Mouse (Mus musculus): ENCODE data around the gene Lkaaear1.

Gene Lkaaear1

DNA sequence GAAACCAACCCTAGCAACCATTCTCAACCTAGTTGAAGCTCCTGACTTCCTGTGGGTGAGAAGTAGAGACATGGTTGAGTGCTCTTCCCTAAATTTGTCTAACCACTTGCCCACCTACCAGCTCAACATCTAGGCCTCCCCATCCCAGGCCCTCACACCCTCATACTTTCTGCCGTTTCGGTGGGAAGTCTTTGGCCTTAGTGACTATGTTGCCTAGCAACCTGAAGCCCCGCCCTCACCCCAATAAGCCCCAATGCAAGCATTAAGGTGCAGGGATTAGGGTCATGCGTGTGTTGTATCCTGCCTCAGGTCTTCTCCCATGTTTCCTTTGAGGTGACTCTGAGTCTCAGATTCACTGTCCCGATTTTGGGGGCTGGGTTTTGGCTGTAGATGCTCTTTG is at the start of gene Lkaaear1:
Lkaaear1 (minus strand) TSS at position 202 of the 400 bp plus-strand sequence.
- DNase-seq (ENCODE audit: low read depth, low spot score) = no peak

DNA sequence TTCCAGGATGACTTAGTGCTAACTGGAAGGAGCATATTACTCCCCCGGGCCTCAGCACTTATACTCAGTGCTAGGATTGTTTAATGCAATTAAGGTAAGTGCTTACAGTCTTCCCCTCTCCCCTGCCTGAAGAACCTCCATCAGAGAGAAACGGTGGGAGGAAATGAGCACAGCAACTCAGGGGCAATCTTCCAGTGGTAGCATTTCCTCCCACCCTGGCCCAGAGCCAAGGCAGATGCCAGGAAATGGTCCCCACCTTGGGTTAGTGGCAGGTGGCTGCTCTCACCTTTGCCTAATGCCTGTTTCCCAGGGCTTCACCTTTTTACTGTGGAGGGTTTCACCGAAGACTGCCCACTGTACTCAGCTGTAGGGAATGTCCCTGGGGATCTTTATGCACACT is 31.8 kb upstream of the Lkaaear1 start:
- DNase-seq (ENCODE audit: low read depth, low spot score) = no peak

DNA sequence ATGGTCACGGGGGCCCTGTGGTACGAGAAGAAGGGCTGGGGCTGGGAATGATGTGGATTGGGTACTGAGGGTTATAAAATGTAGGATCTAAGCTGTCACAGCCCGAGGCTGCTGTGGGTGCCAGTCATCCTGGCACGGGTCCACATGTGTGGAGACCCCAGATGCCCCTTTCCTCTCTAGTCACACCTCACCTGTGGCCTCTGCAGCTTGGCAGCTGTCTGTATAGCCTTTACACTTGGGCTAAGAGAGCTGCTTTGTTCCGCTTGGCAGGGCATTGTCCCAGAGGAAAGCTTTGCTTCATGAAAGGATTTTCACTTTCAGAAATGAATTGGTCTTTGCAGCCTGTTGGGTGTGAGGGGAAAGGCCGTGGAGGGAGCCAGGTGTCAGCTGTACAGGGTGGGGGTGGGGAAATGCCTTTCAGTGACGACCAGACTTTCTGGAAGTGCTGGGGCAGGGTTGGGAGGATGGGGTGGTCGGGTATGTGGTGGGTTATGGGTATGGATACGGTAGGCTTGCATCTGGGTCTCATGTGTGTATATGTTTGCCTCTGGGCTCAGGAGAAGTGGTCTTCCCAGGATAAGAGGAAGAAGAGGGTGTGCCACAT is 29.5 kb upstream of the Lkaaear1 start:
- no peak for DNase-seq (ENCODE audit: low read depth, low spot score)

DNA sequence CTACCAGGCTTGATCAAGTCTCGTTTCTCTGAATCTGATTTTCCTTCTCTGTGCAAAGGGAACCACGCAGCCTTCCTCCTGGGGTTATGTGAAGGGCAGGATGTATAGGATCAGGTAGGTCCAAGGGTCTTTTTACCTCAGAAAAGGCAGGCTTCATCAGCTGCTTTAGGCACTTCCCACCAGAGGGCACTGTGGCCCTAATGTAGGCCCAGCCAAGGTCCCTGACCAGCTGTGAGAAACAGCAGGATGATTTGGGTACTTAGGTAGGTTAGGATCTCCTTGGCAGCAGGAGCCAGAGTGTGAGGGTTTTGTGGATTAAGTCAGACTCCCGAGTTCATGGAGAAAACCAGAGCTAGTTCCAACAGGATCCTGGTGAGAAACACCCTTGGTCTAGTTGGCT is 24.0 kb upstream of the Lkaaear1 start:
- no peak for DNase-seq (ENCODE audit: low read depth, low spot score)

DNA sequence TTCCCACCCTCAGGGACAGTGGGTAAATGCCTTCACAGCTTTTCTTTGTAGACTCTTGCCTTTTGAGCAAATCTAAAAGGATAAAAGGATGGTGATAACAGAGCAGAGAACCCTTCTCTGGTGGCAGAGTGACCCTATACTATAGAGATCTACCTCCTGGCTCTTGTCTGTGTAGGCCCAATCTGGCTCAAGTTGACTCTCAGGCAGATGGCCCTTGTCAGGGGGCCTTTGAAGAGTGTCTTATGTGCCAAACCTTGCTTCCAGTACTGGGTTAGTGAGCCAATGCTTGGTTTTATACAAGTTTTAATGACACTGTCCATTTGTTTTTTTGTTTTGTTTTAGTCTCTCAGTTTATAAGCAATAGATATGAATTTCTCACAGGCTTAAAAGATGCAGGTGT is 23.0 kb upstream of the Lkaaear1 start:
- DNase-seq (ENCODE audit: low read depth, low spot score) = no peak

DNA sequence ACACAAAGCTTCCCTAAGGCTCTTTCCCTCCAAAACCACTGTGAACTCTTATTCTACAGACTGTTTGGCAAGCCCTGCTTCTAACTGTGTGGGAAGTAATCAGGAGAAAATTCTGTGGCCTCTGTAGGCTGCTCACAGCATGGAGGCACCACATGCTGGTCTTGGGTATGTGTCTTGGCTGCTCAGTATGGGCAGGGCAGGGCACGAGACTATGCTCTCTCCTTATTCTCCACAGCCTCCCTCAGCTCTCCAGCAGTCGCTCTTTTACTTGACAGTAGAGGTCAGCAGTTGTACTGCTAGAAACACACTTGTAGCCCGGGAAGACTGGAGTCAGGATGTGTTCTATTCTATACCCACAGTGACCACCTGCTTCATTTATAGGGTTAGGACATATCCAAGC is 21.8 kb upstream of the Lkaaear1 start:
- DNase-seq (ENCODE audit: low read depth, low spot score) = no peak

DNA sequence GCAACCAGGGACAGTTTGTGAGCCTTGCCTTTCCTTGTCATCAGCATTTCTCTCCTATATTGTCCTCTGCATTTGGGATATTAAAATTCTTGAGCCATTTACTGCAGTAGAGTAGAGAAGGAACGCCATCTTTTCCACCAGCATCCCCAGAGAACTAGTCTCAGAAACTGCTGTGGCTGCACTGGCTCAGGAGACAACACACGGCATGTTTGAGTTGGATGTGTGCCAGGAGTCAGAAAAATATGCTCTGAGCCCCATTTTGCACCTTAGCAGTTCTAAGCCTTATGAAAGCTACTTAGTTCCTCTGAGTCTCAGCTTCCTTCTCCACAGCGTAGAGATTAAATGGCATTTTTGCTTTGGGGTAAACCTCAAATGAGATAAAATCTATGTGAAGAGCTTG is 18.7 kb upstream of the Lkaaear1 start:
- DNase-seq (ENCODE audit: low read depth, low spot score) = no peak

DNA sequence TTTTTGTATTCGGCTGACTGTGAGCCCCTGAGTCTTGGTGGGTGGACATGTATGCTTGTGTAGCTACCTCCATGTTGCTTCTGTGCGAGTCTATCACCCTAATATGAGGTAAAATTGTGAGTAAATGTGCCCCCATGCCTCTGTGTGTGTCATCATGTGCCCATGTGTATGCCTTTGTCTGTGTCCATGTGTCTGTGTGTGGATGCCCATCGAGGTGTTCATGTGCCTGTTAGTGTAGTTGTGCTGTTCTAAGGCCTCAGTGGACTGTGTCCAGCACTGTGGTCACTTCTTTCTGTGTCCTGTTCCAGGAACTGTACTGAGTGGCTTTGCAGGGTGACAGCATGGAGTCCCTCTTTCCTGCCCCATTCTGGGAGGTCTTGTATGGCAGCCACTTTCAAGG is 17.1 kb upstream of the Lkaaear1 start:
- no peak for DNase-seq (ENCODE audit: low read depth, low spot score)

DNA sequence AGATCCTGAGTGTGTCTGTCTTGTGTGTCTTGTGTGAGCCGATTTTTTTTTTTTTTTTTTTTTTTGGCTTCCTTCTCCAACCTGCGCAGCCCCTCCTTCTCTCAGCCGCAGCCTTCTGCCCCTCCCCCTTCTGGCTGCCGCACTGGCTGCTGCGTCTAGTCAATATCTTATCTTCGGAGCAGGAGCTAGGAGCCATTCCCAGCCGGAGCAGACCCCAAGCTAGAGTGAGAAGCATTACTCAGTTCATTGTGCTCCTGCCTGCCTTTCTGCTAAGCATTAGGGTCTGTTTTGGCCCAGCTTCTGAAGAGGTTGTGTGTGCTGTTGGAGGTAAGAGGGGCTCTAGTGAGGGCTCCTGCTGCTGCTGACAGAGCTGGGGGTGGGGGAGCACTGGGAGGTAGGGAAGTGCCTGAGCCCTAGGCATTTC is 16.7 kb upstream of the Lkaaear1 start, which contains the start of gene Oprl1:
Oprl1 (plus strand) TSS at position 114 of the 424 bp plus-strand sequence.
- no peak for DNase-seq (ENCODE audit: low read depth, low spot score)

DNA sequence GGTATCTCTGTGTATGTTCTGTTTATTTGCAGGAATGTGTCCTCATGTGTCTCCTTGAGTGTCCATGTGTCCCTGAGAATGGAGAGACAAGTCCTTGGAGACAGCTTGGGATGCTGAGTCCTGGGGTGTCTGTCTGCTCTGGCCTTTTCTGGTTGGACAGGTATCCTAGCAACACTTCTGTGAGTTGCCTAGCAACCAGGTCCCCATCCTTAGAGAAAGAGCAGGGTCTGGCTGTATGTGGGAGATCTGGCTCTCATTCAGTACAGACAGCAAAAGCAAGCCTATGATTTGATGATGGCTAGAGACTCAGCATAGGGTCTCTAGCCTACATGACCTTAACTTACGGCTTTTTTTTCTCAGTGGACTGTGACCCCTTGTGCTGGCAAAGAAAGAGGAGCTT is 15.5 kb upstream of the Lkaaear1 start:
- DNase-seq (ENCODE audit: low read depth, low spot score) = no peak

DNA sequence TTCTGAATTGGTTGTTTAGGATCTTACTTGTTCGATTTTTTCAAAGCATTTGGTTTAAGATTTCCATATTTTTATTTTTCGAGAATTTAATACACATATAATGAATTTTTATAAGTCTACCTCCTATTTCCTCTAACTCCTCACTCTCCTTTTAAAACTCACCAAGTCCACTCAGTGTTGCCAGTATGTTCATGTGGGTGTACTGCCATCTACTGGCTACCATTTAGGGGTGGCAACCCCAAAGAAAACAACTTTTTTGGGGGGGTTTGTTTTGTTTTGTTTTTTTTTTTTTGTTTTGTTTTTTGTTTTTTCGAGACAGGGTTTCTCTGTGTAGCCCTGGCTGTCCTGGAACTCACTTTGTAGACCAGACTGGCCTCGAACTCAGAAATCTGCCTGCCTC is 8.4 kb upstream of the Lkaaear1 start:
- no peak for DNase-seq (ENCODE audit: low read depth, low spot score)

DNA sequence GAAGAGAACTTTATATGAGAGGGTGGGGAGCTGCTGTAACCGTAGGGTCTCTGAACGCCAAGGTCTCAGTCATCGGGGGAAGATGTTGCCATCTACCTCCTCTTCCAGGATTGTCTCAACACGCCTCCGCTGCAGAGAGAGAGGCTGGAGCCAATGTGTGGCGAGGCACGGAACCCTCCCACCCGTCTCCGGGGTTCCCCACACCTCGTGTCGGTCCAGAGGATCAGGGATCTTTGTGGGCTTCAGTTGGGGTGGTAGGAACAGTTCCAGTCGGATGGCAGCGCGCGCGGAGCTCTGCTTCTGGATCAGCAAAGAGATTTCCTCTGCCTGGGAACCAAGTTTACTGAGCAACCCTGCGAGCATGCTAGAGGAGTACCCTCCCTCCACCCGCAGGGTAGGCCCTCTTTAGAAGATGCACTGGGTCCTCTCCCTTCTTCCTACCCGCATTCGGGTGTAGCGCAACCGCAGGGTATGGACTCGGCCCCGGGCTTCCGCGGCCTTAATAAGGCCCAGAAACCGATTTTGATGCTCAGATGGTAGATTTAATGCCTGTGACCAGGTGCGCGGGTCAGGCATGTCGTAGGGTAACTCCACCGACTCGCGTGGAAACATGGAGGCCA is 1.3 kb downstream of the Lkaaear1 start:
- DNase-seq (ENCODE audit: low read depth, low spot score) = no peak

DNA sequence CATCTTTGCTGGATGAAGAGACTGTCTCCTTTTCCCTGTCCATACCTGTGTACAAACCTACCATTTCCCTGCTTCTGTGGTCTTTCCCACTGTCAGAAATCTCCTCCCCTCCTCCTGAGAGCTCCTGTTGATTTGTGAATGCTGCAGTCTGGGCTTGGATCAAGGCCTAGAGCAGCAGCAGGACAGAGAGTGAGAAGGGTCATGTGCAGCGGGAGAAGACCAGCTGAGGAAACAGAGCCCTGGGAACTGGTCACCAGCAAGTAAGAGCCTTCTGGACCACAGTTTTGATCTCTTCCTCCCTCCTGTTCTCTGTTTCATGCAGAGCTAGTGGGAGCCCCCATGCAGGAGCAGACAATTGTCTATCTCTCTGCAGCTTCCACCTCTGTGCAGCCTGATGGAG is 2.5 kb downstream of the Lkaaear1 start:
- no peak for DNase-seq (ENCODE audit: low read depth, low spot score)

DNA sequence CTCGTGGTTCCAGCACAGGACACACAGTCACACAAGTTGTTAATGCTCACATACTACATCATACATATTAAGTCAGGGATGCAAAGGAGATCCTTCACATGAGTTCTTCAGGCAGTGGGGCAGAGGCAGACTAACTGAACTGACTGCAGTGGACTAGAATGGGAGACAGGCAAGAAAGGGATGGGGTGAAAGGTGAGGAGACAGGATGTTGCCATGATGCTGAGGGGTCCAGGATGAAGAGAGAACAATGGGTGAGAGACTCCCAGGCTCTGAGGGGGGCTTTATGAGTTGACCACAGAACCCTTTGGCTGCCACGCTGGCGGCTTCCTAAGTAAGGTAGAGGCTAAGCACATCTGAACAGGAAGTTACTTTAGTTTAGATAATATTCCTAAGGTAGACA is 3.7 kb downstream of the Lkaaear1 start:
- DNase-seq (ENCODE audit: low read depth, low spot score) = no peak

DNA sequence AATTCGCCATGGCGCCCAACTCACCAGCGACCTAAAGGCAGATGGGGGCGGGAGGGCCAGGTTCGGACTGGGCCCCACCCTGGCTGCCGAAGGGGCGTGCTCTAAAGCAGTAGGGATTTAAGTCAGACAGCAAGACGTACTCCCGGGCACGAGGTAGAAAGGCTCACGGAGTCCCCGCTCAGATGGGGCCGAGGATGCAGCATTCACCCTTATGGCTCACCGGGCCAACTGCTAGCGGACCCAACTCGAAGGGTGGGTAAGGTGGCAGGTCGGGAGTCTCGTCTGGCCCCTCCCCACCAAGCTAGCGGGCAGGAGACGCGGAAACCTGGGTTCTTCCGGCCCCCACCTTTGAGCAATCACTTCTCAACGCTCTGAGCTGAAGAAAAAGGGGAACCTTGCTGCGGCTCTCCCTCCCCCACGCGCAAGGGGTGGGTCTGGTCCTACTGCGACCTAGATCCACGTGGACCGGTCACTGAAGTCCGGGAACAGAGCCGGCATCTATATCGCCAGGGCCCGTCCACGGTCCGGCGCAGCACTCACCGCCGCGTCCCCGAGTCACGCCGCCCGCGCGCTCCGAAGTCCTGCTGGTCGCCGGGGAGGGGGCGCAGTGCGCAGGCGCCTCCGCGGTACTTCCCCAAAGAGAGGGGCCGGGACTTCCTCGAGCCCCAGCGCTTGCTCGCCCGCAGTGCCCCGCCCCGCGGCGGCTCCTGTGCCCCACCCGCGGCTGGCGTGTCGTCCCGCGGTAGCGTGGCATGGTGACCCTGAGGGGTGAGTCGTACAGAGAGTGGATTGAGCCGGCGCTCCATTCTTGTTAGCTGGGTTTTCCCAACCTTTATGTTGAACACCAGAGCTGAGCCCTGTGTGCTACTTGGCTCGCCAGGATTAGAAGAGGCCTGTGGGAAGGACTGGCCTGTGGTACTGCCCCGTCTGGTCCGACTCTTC is 4.6 kb downstream of the Lkaaear1 start, which contains the start of gene Rgs19:
Rgs19 (minus strand) TSS at position 639 of the 942 bp plus-strand sequence.
- DNase-seq (ENCODE audit: low read depth, low spot score) = no peak

DNA sequence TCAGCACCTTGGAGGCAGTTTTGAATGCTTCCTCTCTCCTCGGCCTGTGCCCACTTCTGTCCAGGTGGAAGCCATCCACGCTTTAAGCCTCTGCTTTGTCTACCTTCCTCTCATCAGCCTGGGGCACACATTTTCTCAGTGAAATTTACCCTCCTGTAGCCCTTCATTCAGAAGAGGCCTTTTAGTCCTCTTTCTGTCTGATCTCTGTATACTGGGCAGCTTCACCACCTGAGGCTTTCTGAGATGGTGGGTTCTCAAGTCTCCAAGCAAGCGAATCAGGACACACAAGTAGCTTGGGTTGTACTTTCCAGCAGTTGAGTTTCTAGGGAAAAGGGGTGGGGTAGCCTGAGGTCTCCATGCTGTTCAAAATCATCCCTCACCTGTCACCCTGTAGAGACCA is 5.9 kb downstream of the Lkaaear1 start:
- no peak for DNase-seq (ENCODE audit: low read depth, low spot score)

DNA sequence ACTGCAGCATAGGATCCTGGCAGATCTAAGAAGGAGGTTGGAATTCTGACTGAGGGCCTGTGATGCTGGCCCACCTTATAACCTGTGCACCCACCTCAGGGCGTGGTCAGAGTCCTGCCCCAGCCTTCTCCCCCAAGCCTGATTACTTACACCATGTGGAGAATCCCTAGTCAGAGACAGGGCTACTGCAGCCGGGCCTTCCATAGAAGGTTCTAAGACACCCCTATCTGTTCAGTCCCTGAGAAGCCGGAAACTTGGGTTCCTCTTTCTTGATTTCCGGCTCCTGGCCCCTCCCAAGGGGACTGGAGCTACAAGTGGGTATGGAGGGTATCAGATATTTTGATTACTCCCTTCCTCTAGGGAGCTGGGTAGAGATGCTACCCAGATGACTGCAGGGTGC is 6.7 kb downstream of the Lkaaear1 start:
- no peak for DNase-seq (ENCODE audit: low read depth, low spot score)

DNA sequence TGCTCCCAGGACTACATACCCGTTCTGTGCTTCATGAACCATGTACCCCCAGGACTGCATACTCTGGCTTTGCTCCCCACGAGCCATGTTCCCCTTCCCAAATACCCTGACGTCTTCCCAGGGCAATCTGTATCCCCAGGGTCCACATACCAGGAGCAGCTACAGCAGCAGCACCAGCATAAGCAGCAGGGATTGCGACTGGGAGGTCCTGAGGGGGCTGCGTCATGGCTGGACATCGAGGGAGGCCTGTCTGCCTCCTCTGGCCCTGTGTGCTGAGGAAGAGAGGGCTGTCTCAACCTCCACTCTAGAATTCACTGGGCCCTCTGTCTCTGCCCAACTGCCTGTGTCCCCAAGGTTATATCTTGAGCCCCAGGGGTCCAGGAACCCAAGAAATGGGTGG is 7.2 kb downstream of the Lkaaear1 start:
- DNase-seq (ENCODE audit: low read depth, low spot score) = no peak

DNA sequence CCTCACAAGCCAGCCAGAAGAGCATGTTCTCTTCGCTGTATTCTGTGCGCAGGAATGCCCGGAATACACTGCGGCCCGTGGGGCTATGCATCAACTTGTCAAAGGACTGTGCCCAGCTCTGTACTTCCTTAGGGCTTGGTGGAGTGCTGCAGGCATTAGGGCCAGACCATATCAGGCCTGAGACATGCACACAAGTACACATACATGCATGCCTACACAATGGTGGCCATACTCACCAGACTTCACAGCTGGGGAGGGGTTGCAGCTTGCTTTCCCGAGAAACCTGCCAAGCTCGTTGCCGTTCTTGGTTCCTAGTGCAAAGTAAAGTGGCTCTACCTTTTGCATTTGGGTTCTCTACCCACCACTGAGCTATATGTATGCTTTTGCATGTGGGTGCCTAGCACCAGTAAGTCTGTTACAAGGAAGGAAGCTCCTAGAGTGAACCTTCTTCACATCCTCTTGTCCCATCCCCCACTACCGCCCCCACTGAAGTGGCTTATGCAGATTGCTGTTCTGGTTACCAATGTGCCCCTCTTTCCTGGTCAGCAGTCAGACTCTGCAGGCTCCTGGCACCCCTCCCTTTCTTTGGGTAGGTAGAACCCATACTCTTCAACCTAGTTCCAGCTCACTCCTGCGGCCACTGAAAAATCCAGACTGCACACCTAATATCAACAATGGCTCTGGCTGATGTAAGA is 8.6 kb downstream of the Lkaaear1 start:
- DNase-seq (ENCODE audit: low read depth, low spot score) = no peak

DNA sequence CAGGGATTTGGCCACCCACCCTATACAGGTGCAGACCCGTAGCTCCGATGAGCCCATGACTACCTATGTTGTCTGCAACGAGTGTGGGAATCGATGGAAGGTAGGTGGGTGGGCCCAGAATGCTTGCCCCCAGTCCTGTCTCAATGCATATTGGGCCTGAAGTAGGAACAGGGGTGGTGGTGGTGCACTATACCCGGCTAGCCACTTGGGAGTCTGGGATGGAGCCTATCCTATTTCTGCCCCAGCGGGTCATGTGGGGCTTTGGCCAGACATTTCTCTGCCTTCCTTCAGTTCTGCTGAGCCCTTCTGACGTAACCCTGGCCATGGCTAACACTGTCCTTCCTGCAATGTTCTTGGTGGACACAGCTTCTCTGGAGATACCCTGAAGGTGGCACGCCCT is 10.7 kb downstream of the Lkaaear1 start:
- DNase-seq (ENCODE audit: low read depth, low spot score) = no peak

DNA sequence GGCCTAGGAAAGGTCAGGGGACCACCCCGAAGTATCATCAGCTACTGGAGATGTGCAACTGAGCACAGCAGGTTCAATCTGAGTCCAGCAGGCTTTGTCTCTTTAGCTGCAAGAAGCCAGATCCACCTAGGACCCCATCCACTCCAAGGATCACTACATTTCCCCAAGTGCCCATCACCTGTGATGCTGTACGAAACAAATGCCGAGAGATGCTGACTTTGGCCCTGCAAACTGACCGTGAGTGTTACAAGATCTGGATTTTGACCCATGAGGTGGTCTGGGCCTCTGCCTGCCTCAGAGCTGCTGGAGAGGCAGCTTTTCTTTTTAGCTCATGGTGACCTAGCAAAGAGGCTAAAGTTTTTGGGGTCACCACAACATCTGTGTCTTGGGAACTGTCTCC is 12.6 kb downstream of the Lkaaear1 start:
- DNase-seq (ENCODE audit: low read depth, low spot score) = no peak

DNA sequence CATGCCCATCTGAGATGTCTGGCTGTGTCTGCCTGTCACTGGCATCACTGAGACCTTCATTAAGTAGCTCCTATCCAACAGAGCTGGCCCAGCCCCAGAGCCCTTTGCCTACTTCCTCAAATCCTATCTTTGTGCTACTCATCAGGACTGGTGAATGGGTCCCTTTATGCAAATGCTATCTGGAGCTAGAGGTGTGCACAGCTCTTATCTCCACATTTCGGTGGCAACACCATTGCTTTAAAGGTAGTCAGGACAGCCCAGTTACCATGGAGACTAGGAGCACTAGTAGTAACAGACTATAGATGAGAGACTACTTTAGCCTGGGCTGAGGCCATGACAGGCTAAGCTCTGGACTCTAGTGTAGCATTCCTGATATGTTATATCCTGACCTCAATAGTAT is 13.5 kb downstream of the Lkaaear1 start:
- DNase-seq (ENCODE audit: low read depth, low spot score) = no peak

All from WW6 (cell line).